Mouse (Mus musculus) midbrain, embryonic 16.5 days (tissue): ENCODE measurements around the gene Sept9. TPM values are rescaled to one million over a fixed set of nuclear protein-coding genes. Genes with fewer than 3 reads are reported as not detected.

Source experiments
- ATAC-seq: fragments of 200-750 bp; cut with Nextera tagmentation; 2 replicates; pipeline ENCODE4 v1.8.0; 2017; ENCODE audit warnings: moderate TSS enrichment
- H3K27ac ChIP-seq: fragments of 300-500 bp; sonication (generic); 2 replicates; pipeline ENCODE4 v1.5.1; 2014; ENCODE audit warnings: mild to moderate bottlenecking, low read length, mixed read lengths
- H3K27me3 ChIP-seq: fragments of 300-500 bp; sonication (generic); 2 replicates; pipeline ENCODE4 v1.6.1; 2014; ENCODE audit warnings: low read depth, low read length, mixed read lengths; ENCODE audit not compliant: control insufficient read depth, insufficient read depth
- H3K36me3 ChIP-seq: fragments of 300-500 bp; sonication (generic); 2 replicates; pipeline ENCODE4 v1.6.1; 2014; ENCODE audit warnings: mild to moderate bottlenecking, low read length, moderate library complexity, mixed read lengths; ENCODE audit not compliant: control insufficient read depth, insufficient read depth
- H3K4me1 ChIP-seq: fragments of 300-500 bp; sonication (generic); 2 replicates; pipeline ENCODE4 v1.6.1; 2014; ENCODE audit warnings: mild to moderate bottlenecking, low read length, mixed read lengths; ENCODE audit not compliant: control insufficient read depth, insufficient read depth
- H3K4me2 ChIP-seq: fragments of 300-500 bp; sonication (generic); 2 replicates; pipeline ENCODE4 v1.6.1; 2014; ENCODE audit warnings: mild to moderate bottlenecking, low read length, mixed read lengths
- H3K4me3 ChIP-seq: fragments of 300-500 bp; sonication (generic); 2 replicates; pipeline ENCODE4 v1.5.1; 2014; ENCODE audit warnings: low read depth, mild to moderate bottlenecking, low read length, moderate library complexity, mixed read lengths
- H3K9ac ChIP-seq: fragments of 300-500 bp; sonication (generic); 2 replicates; pipeline ENCODE4 v1.6.1; 2014; ENCODE audit warnings: low read depth, low read length, mixed read lengths
- H3K9me3 ChIP-seq: fragments of 300-500 bp; sonication (generic); replicated peaks from 2 replicates; pipeline ENCODE4 v1.6.1; 2014; ENCODE audit warnings: mild to moderate bottlenecking, low read length, mixed read lengths; ENCODE audit not compliant: control insufficient read depth, poor library complexity, severe bottlenecking
- WGBS: fragments of 180-500 bp; shearing (Covaris S2); extraction: QIAGEN DNeasy Blood & Tissue Kit; methylation state at CpG from one replicate; pipeline ENCODE4 v1.1.7; 2014; 5-methylcytosine and 5-hydroxymethylcytosine counted together
- polyA plus RNA-seq: library from polyadenylated mRNA; unstranded; fragments of >200 nt; fragmentation: Nextera tagmentation; extraction: Ambion mirVana; gene quantifications from 2 replicates; pipeline ENCODE4 v1.2.1, GENCODE M21; 2015

Sept9 gene
- polyA plus RNA-seq, 1 experiment from 2014 or later: 103 TPM

DNA sequence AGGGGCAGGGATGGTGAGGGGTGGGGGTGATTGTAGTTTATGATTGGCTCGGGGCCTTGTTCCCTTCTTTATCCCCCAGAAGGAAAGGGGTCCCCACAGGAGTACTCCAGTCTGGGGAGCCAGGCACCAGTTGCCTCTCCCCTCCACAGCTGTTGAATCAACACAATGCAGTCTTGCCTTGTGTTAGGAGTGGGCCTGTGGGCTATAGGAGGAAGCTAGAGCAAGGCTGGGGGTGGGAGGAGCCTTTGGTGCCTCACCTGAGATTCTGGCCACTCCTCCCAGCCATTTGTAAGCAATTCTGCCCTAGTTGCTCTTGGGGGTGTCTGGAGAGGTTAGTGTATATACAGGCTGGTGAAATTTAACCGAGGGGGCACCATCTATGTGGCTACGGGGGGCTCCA lies 88.3 kb downstream of the Sept9 start:
- 86% methylated on average over 3 of the region's 3 CpGs for WGBS
- Histone ChIP-seq H3K9me3 (no peaks in the 10 kb centered on the region), H3K27me3 (no peaks in the 10 kb centered on the region), H3K36me3 (no peaks in the 10 kb centered on the region), H3K9ac (no peak overlapping the region), H3K27ac (no peak overlapping the region), H3K4me1 (peaks cover 7% of the 10 kb centered on the region; the same call in 1 of the 2 replicates), H3K4me3 (no peak overlapping the region), H3K4me2 (no peak overlapping the region)
- no peak for ATAC-seq

DNA sequence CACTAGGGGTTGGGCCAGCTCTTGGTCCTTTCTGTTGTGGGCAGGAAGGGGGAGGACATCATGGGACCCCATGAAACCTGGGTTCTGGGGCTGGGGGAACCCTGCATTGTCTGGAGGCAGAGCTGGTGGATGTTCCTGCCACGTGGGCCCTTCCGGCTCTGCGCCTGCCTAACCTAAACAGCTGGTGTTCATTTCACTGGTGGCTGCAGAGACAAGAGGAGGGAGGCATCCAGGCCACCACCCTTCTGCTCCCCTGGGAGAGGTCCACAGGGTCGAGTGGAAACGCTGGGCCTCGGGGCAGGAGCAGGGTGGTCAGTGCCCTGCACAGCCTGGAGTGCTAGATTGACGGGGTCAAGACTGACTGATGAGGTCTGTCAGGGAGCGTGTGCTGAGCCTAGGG lies 89.3 kb downstream of the Sept9 start:
- no peak overlapping the region for H3K4me2 ChIP-seq
- no peak overlapping the region for H3K9ac ChIP-seq
- no peaks in the 10 kb centered on the region for H3K27me3 ChIP-seq
- H3K4me1 ChIP-seq: peaks cover 7% of the 10 kb centered on the region; the same call in 1 of the 2 replicates
- H3K4me3 ChIP-seq: no peak overlapping the region
- no peaks in the 10 kb centered on the region for H3K36me3 ChIP-seq
- no peak for ATAC-seq
- 87% methylated on average over 8 of the region's 8 CpGs for WGBS
- H3K27ac ChIP-seq: no peak overlapping the region
- no peaks in the 10 kb centered on the region for H3K9me3 ChIP-seq

DNA sequence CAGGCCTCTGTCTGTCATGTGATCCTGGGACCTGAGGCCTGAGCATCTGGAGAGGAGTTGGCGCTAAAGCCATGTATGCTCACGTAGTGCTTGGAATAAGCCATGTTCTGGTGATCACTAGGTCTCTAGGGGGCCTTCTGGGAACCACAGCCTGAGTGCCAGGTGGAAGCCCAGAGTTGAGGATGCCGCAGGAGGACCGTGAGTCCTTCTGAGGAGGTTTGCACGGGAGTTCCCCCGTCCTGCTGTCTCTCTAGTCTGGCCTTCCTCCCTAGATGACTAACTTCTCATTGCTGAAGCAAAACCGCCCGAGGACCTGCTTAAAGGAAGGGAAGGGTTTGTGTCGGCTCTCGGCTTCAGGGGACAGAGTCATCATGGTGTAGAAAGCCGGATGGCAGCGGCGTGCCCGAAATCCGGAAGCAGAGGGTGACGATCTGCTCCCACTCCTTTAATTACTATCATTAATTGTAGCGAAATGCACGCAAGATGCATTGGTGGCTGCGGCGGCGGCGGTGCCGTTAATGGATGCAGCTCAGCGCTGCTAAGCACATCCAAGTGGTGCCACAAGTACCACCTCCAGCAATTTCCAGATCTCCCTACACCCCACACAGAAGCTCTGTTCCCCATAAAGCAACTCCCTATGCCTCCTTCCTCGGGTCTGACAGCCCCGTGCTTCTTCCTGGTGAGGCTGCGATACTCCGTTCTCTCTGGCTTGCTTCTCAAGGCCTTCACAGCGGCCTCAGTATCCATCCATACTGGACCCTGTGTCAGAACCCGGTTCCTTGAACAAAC lies 92.0 kb downstream of the Sept9 start:
- WGBS: 95% methylated on average over 30 of the region's 30 CpGs
- H3K36me3 ChIP-seq: no peaks in the 10 kb centered on the region
- no peak overlapping the region for H3K27ac ChIP-seq
- no peaks in the 10 kb centered on the region for H3K27me3 ChIP-seq
- no peak for ATAC-seq
- H3K4me3 ChIP-seq: no peak overlapping the region
- no peak overlapping the region for H3K9ac ChIP-seq
- no peaks in the 10 kb centered on the region for H3K9me3 ChIP-seq
- peaks cover 5% of the 10 kb centered on the region; the same call in 1 of the 2 replicates for H3K4me1 ChIP-seq
- no peak overlapping the region for H3K4me2 ChIP-seq

DNA sequence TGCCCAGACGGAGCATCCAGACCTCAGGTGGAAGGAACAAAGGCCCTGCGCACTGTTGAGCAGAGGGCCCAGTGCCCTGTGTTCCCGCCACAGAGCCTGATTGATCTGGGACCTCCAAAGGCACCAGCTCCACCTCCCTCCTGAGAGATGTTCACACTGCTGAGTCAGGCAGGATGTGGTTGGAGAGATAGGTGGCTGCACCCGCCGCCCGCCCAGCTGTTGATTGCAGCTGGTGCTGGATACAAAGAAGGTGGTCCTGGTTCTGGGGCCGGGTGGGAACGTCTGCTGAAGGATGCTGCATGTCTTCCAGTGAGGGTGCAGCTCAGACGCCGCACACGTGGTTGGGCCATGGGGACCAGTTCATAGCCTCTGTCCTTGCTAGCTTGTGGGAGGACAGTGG lies 93.0 kb downstream of the Sept9 start:
- Histone ChIP-seq H3K9me3 (no peaks in the 10 kb centered on the region), H3K9ac (no peak overlapping the region), H3K27me3 (no peaks in the 10 kb centered on the region), H3K4me2 (no peak overlapping the region), H3K36me3 (no peaks in the 10 kb centered on the region), H3K27ac (no peak overlapping the region), H3K4me1 (peaks cover 5% of the 10 kb centered on the region), H3K4me3 (no peak overlapping the region)
- no peak for ATAC-seq
- 89% methylated on average over 11 of the region's 11 CpGs for WGBS

DNA sequence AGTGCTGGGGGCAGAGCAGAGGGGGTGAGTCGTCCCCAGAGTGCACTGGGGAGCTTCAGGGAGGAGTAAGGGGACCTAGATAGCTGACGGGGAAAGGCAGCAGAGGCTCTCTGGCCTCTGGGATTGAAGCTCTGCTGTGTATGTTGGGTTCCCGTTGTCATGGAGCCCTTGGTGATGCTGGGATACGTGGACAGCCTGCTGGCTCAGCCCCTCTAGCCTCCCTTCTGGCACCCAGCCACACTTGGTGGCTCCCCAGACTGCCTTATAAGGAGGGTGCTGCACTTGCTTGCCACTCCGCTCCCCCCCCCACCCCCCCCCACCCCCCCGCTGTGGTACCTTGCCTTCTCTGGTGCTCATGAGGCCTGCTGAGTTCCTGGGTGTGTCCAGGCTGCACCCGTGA lies 95.8 kb downstream of the Sept9 start:
- 56% methylated on average over 7 of the region's 7 CpGs for WGBS
- Histone ChIP-seq H3K27me3 (no peaks in the 10 kb centered on the region), H3K4me2 (no peak overlapping the region), H3K27ac (no peak overlapping the region), H3K4me1 (peaks cover 5% of the 10 kb centered on the region), H3K9ac (no peak overlapping the region), H3K36me3 (no peaks in the 10 kb centered on the region), H3K9me3 (no peaks in the 10 kb centered on the region), H3K4me3 (no peak overlapping the region)
- ATAC-seq: no peak

DNA sequence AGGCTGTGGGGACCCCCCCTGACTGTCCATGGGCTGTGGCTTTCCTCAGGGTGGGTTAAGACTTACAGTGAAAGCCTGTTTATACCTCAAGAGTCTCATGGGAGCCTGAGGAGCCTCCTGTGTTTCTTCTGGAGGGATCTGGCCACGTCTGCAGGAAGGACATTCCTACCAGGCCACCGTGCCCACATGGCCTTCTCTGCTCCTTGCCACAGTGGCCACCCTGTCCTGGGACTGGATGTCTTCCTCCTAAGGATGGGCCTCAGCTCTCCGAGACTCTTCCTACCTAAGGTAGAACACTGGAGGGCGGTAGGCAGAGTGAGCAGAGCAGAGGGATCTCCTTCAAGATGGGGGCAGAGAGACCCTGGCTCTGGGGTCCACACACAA lies 96.6 kb downstream of the Sept9 start:
- H3K27me3 ChIP-seq: no peaks in the 10 kb centered on the region
- H3K9me3 ChIP-seq: no peaks in the 10 kb centered on the region
- WGBS: 67% methylated on average over 4 of the region's 4 CpGs
- no peak overlapping the region for H3K4me3 ChIP-seq
- H3K9ac ChIP-seq: no peak overlapping the region
- ATAC-seq: no peak
- H3K4me2 ChIP-seq: no peak overlapping the region
- H3K4me1 ChIP-seq: peaks cover 5% of the 10 kb centered on the region
- H3K36me3 ChIP-seq: no peaks in the 10 kb centered on the region
- peak overlapping the region; percentile 24; the same call in 1 of the 2 replicates for H3K27ac ChIP-seq

DNA sequence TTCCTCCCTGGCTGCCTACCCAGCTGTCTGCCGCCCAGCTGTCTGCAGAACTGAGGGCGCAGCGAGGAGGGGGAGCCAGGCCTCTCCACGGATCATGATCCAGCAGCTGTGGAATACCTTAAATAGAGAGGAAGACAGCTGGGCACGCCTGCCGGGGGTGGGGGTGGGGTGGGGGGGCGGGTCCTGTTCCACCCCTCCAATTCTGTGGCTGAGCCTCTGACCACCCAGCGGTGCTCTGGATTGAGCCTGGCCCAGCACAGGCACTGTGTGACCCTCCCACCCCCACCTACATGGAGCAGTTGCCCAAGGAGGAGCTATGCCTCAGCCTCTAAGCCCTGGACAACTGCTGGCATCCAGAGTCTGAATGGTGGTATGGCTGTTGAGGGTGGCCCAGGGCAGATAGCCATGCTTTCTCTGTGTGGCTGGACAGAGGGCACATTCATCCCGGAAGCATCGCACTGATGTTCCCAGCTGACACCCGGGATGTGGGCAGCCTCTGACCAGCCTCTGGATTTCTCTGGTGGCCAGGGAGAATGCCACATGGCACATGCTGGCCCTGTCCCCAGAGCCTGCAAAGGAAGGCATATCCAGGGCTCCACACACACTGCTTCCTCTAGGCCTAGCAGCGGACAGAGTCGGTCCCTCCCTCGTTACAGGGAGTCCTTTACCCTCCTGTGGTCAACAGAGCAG lies 97.2 kb downstream of the Sept9 start:
- Histone ChIP-seq H3K9me3 (no peaks in the 10 kb centered on the region), H3K4me2 (no peak overlapping the region), H3K4me3 (no peak overlapping the region), H3K27me3 (no peaks in the 10 kb centered on the region), H3K36me3 (no peaks in the 10 kb centered on the region), H3K4me1 (peaks cover 5% of the 10 kb centered on the region), H3K9ac (no peak overlapping the region), H3K27ac (peak overlapping the region; percentile 42; the same call in 1 of the 2 replicates)
- peak; percentile 48; the same call in 1 of the 2 replicates for ATAC-seq
- 58% methylated on average over 13 of the region's 14 CpGs for WGBS

DNA sequence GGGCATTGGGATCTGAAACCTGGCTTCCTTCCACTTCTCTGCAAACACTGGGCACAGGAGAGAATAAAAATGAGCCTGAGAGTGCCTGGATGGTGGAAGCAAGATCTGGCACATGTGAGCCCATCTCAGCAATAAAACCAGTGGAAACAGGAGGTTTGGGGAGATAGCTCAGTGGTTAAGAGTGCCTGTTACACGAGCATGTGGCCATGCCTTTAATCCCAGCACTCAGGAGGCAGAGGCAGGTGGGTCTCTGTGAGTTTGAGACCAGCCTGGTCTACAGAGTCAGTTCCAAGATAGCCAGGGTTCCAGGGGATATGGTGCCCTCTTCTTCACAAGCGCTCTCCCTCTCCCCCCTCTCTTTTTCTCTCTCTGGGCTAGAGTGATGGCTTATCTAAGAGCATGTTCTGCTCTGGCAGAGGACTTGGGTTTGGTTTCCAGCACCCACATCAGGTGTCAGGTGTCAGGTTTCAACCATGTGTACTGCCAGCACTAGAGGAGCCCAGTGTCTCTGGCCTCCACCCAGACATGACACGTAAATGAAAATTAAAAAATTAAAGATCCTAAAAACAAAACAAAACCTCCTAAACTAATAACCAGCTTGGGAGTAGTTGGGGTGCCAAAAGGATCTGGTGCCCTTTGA lies 97.8 kb downstream of the Sept9 start:
- no peaks in the 10 kb centered on the region for H3K27me3 ChIP-seq
- H3K4me2 ChIP-seq: no peak overlapping the region
- no peaks in the 10 kb centered on the region for H3K9me3 ChIP-seq
- peaks cover 5% of the 10 kb centered on the region for H3K4me1 ChIP-seq
- WGBS: 95% methylated on average over 3 of the region's 3 CpGs
- H3K9ac ChIP-seq: no peak overlapping the region
- H3K36me3 ChIP-seq: no peaks in the 10 kb centered on the region
- ATAC-seq: no peak
- no peak overlapping the region for H3K4me3 ChIP-seq
- no peak overlapping the region for H3K27ac ChIP-seq

DNA sequence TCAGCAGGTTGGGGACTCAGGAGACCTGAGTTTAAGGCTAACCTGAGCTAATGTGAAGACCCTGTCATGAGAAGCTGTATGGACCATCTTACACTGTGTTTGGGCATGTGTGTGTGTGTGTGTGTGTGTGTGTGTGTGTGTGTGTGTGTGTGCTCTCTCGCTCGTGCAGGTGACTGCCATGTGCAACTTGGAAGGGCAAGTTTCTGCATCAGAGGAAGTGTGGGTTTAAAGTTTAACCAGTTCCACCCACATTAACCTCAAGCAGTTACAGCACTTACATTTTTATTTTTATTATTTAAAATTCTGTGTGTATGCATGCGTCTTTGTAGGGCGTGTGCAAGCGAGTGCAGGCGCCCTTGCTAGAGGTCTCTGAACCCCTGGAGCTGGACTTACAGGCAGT lies 100.3 kb downstream of the Sept9 start:
- Histone ChIP-seq H3K9me3 (no peaks in the 10 kb centered on the region), H3K4me1 (peaks cover 5% of the 10 kb centered on the region), H3K36me3 (no peaks in the 10 kb centered on the region), H3K9ac (no peak overlapping the region), H3K4me2 (no peak overlapping the region), H3K4me3 (no peak overlapping the region), H3K27ac (no peak overlapping the region), H3K27me3 (no peaks in the 10 kb centered on the region)
- 94% methylated on average over 6 of the region's 6 CpGs for WGBS
- ATAC-seq: no peak
